Mouse (Mus musculus): ENCODE measurements around the gene Zbtb12. TPM values are rescaled to one million over a fixed set of nuclear protein-coding genes. Genes with fewer than 3 reads are reported as not detected.

Zbtb12 gene
- total and polyA plus RNA-seq, 3 experiments = 7.6 to 24.3 TPM; not detected in 1

- H3K4me3 ChIP-seq (ENCODE audit: control insufficient read depth in 1 of 2, insufficient read depth in 1 of 2, low read depth in 2 of 2, low read length in 2 of 2) = no peak overlapping the region
- no peaks in the 10 kb centered on the region for H3K79me2 ChIP-seq (ENCODE audit: control insufficient read depth, insufficient read depth, low read length, poor library complexity)
- peaks cover 2 to 10% of the 10 kb centered on the region in 2 experiments for H3K4me1 ChIP-seq (ENCODE audit: control insufficient read depth in 1 of 2, insufficient read depth in 2 of 2, low read length in 2 of 2)
- no peaks in the 10 kb centered on the region for H3K27me3 ChIP-seq (ENCODE audit: control insufficient read depth in 1 of 2, insufficient read depth in 2 of 2, low read length in 2 of 2)
- H3K9me3 ChIP-seq (replicated peaks; ENCODE audit: insufficient read depth, low read length) = no peaks in the 10 kb centered on the region
- H3K27ac ChIP-seq (ENCODE audit: control insufficient read depth, low read depth, low read length) = no peak overlapping the region
- DNase-seq (ENCODE audit: low read depth, low spot score) = no peak
- TF ChIP-seq JUND (IDR thresholded peaks at IDR 0.05; ENCODE audit: low read depth, low read length) (no peak), MYB (IDR thresholded peaks at IDR 0.05; ENCODE audit: low read depth, low read length) (no peak), MAX (IDR thresholded peaks at IDR 0.05; ENCODE audit: low read length) (no peak), ZKSCAN1 (IDR thresholded peaks at IDR 0.05; ENCODE audit: low read depth, low read length) (no peak), CHD2 (IDR thresholded peaks at IDR 0.05; ENCODE audit: low read length) (no peak), USF2 (IDR thresholded peaks at IDR 0.05; ENCODE audit: borderline replicate concordance in 1 of 2, insufficient read depth in 1 of 2, low read depth in 1 of 2, low read length in 2 of 2) (no peak), UBTF (IDR thresholded peaks at IDR 0.05; ENCODE audit: borderline replicate concordance, insufficient read depth, low read depth, low read length) (no peak), TCF12 (IDR thresholded peaks at IDR 0.05; ENCODE audit: low read depth, low read length) (no peak), ETS1 (IDR thresholded peaks at IDR 0.05; ENCODE audit: low read depth, low read length) (no peak), NRF1 (IDR thresholded peaks at IDR 0.05; ENCODE audit: insufficient read depth, low read depth, low read length, poor library complexity, severe bottlenecking) (no peak), CHD1 (IDR thresholded peaks at IDR 0.05; ENCODE audit: low read depth, low read length) (no peak), RCOR1 (IDR thresholded peaks at IDR 0.05; ENCODE audit: low read depth, low read length) (no peak)
- no peak overlapping the region for H3K9ac ChIP-seq (ENCODE audit: control insufficient read depth, low read depth, low read length, poor library complexity, severe bottlenecking)
- H3K36me3 ChIP-seq (ENCODE audit: control insufficient read depth in 1 of 2, insufficient read depth in 2 of 2, low read length in 2 of 2) = peaks cover 0 to 13% of the 10 kb centered on the region in 2 experiments; a peak in 2 of 4 replicates
Measured at GRCm38 (mm10) chr17:34943128-34943815, 64.0 kb downstream of the Zbtb12 start.

- DNase-seq (ENCODE audit: low read depth, low spot score) = no peak
- no peak for TF ChIP-seq POLR2AphosphoS2 (IDR thresholded peaks at IDR 0.05; ENCODE audit: low read length)
- TF ChIP-seq SMC3 (IDR thresholded peaks at IDR 0.05; ENCODE audit: low read depth, low read length) = no peak
- TF ChIP-seq MAX (IDR thresholded peaks at IDR 0.05; ENCODE audit: low read length) = no peak
- TF ChIP-seq CTCF (IDR thresholded peaks at IDR 0.05 in 2 of 3, conservative IDR thresholded peaks at IDR 0.05 in 1 of 3; ENCODE audit: control insufficient read depth in 1 of 3, insufficient read depth in 1 of 3, low read depth in 2 of 3, low read length in 3 of 3, poor library complexity in 1 of 3, severe bottlenecking in 1 of 3) = no peak
- TF ChIP-seq RAD21 (IDR thresholded peaks at IDR 0.05; ENCODE audit: low read depth, low read length) = no peak
- TF ChIP-seq E2F4 (IDR thresholded peaks at IDR 0.05; ENCODE audit: borderline replicate concordance, low read depth, low read length) = no peak
- Histone ChIP-seq H3K9me3 (replicated peaks; ENCODE audit: insufficient read depth, low read length) (no peaks in the 10 kb centered on the region), H3K4me1 (ENCODE audit: control insufficient read depth in 1 of 2, insufficient read depth in 2 of 2, low read length in 2 of 2) (peaks cover 2 to 10% of the 10 kb centered on the region in 2 experiments), H3K9ac (ENCODE audit: control insufficient read depth, low read depth, low read length, poor library complexity, severe bottlenecking) (no peak overlapping the region), H3K27ac (ENCODE audit: control insufficient read depth, low read depth, low read length) (no peak overlapping the region), H3K27me3 (ENCODE audit: control insufficient read depth in 1 of 2, insufficient read depth in 2 of 2, low read length in 2 of 2) (no peaks in the 10 kb centered on the region), H3K79me2 (ENCODE audit: control insufficient read depth, insufficient read depth, low read length, poor library complexity) (no peaks in the 10 kb centered on the region), H3K36me3 (ENCODE audit: control insufficient read depth in 1 of 2, insufficient read depth in 2 of 2, low read length in 2 of 2) (peaks cover 0 to 13% of the 10 kb centered on the region in 2 experiments; a peak in 2 of 4 replicates), H3K4me3 (ENCODE audit: control insufficient read depth in 1 of 2, insufficient read depth in 1 of 2, low read depth in 2 of 2, low read length in 2 of 2) (no peak overlapping the region)
Measured at GRCm38 (mm10) chr17:34944362-34944761, 65.1 kb downstream of the Zbtb12 start.

Other genes with a start within 250 kb of the Zbtb12 start
Only the 30 nearest of the 38 such genes appear.
- 0.16 and 0.27 TPM in 2 replicates for gene Tnxb, start 208.9 kb upstream of the Zbtb12 start, total RNA-seq (2012; rRNA removed)
- gene Tnxb, start 208.9 kb upstream of the Zbtb12 start, polyA plus RNA-seq (2012; ENCODE audit: insufficient read depth in 1 of 2, insufficient read length in 2 of 2, low read depth in 1 of 2, low replicate concordance in 2 of 2, missing spikeins in 1 of 2) = under 1 TPM in 1 of 2 experiments, not detected in 1; 0.28 TPM
- 0.08 TPM in 1 of 2 replicates, not detected in the other for gene C4b, start 135.6 kb upstream of the Zbtb12 start, total RNA-seq (2012; rRNA removed)
- under 1 TPM in 1 of 2 experiments, not detected in 1; 0.24 TPM for gene C4b, start 135.6 kb upstream of the Zbtb12 start, polyA plus RNA-seq (2012; ENCODE audit: insufficient read depth in 1 of 2, insufficient read length in 2 of 2, low read depth in 1 of 2, low replicate concordance in 2 of 2, missing spikeins in 1 of 2)
- not detected in 2 replicates for gene Cyp21a1, start 74.9 kb upstream of the Zbtb12 start, total RNA-seq (2012; rRNA removed)
- not detected for gene Cyp21a1, start 74.9 kb upstream of the Zbtb12 start, polyA plus RNA-seq (2012; ENCODE audit: insufficient read depth in 1 of 2, insufficient read length in 2 of 2, low read depth in 1 of 2, low replicate concordance in 2 of 2, missing spikeins in 1 of 2)
- 33.6 and 43.3 TPM in 2 replicates for gene Stk19, start 42.5 kb upstream of the Zbtb12 start, total RNA-seq (2012; rRNA removed)
- 10 to 100 TPM in 1 of 2 experiments, not detected in 1; 56.5 TPM for gene Stk19, start 42.5 kb upstream of the Zbtb12 start, polyA plus RNA-seq (2012; ENCODE audit: insufficient read depth in 1 of 2, insufficient read length in 2 of 2, low read depth in 1 of 2, low replicate concordance in 2 of 2, missing spikeins in 1 of 2)
- gene Dxo, start 42.5 kb upstream of the Zbtb12 start, total RNA-seq (2012; rRNA removed) = 15.2 and 18.0 TPM in 2 replicates
- 10 to 100 TPM in 1 of 2 experiments, not detected in 1; 39.7 TPM for gene Dxo, start 42.5 kb upstream of the Zbtb12 start, polyA plus RNA-seq (2012; ENCODE audit: insufficient read depth in 1 of 2, insufficient read length in 2 of 2, low read depth in 1 of 2, low replicate concordance in 2 of 2, missing spikeins in 1 of 2)
- 29.6 and 34.9 TPM in 2 replicates for gene Skiv2l, start 29.3 kb upstream of the Zbtb12 start, total RNA-seq (2012; rRNA removed)
- 10 to 100 TPM in 1 of 2 experiments, not detected in 1; 47.0 TPM for gene Skiv2l, start 29.3 kb upstream of the Zbtb12 start, polyA plus RNA-seq (2012; ENCODE audit: insufficient read depth in 1 of 2, insufficient read length in 2 of 2, low read depth in 1 of 2, low replicate concordance in 2 of 2, missing spikeins in 1 of 2)
- gene Nelfe, start 29.1 kb upstream of the Zbtb12 start, total RNA-seq (2012; rRNA removed) = 58.8 and 67.6 TPM in 2 replicates
- gene Nelfe, start 29.1 kb upstream of the Zbtb12 start, polyA plus RNA-seq (2012; ENCODE audit: insufficient read depth in 1 of 2, insufficient read length in 2 of 2, low read depth in 1 of 2, low replicate concordance in 2 of 2, missing spikeins in 1 of 2) = 100 to 1,000 TPM in 1 of 2 experiments, not detected in 1; 192 TPM
- gene Cfb, start 17.0 kb upstream of the Zbtb12 start, total RNA-seq (2012; rRNA removed) = 0.19 and 0.20 TPM in 2 replicates
- 1 to 10 TPM in 1 of 2 experiments, not detected in 1; 3.1 TPM for gene Cfb, start 17.0 kb upstream of the Zbtb12 start, polyA plus RNA-seq (2012; ENCODE audit: insufficient read depth in 1 of 2, insufficient read length in 2 of 2, low read depth in 1 of 2, low replicate concordance in 2 of 2, missing spikeins in 1 of 2)
- gene Gm20547, start 2.6 kb downstream of the Zbtb12 start, total RNA-seq (2012; rRNA removed) = not detected in 2 replicates
- gene Gm20547, start 2.6 kb downstream of the Zbtb12 start, polyA plus RNA-seq (2012; ENCODE audit: insufficient read depth in 1 of 2, insufficient read length in 2 of 2, low read depth in 1 of 2, low replicate concordance in 2 of 2, missing spikeins in 1 of 2) = under 1 TPM in 1 of 2 experiments, not detected in 1; 0.03 TPM
- 1.6 and 2.2 TPM in 2 replicates for gene C2, start 18.8 kb downstream of the Zbtb12 start, total RNA-seq (2012; rRNA removed)
- gene C2, start 18.8 kb downstream of the Zbtb12 start, polyA plus RNA-seq (2012; ENCODE audit: insufficient read depth in 1 of 2, insufficient read length in 2 of 2, low read depth in 1 of 2, low replicate concordance in 2 of 2, missing spikeins in 1 of 2) = 1 to 10 TPM in 1 of 2 experiments, not detected in 1; 9.4 TPM
- 66.6 and 67.4 TPM in 2 replicates for gene Ehmt2, start 19.0 kb downstream of the Zbtb12 start, total RNA-seq (2012; rRNA removed)
- 100 to 1,000 TPM in 1 of 2 experiments, not detected in 1; 113 TPM for gene Ehmt2, start 19.0 kb downstream of the Zbtb12 start, polyA plus RNA-seq (2012; ENCODE audit: insufficient read depth in 1 of 2, insufficient read length in 2 of 2, low read depth in 1 of 2, low replicate concordance in 2 of 2, missing spikeins in 1 of 2)
- gene Slc44a4, start 35.0 kb downstream of the Zbtb12 start, total RNA-seq (2012; rRNA removed) = 0.12 TPM in 1 of 2 replicates, not detected in the other
- gene Slc44a4, start 35.0 kb downstream of the Zbtb12 start, polyA plus RNA-seq (2012; ENCODE audit: insufficient read depth in 1 of 2, insufficient read length in 2 of 2, low read depth in 1 of 2, low replicate concordance in 2 of 2, missing spikeins in 1 of 2) = under 1 TPM in 1 of 2 experiments, not detected in 1; 0.06 TPM
- gene Neu1, start 51.8 kb downstream of the Zbtb12 start, total RNA-seq (2012; rRNA removed) = 6.5 and 7.0 TPM in 2 replicates
- gene Neu1, start 51.8 kb downstream of the Zbtb12 start, polyA plus RNA-seq (2012; ENCODE audit: insufficient read depth in 1 of 2, insufficient read length in 2 of 2, low read depth in 1 of 2, low replicate concordance in 2 of 2, missing spikeins in 1 of 2) = 1 to 10 TPM in 1 of 2 experiments, not detected in 1; 7.9 TPM
- gene Hspa1b, start 79.8 kb downstream of the Zbtb12 start, total RNA-seq (2012; rRNA removed) = 0.04 TPM in 1 of 2 replicates, not detected in the other
- gene Hspa1b, start 79.8 kb downstream of the Zbtb12 start, polyA plus RNA-seq (2012; ENCODE audit: insufficient read depth in 1 of 2, insufficient read length in 2 of 2, low read depth in 1 of 2, low replicate concordance in 2 of 2, missing spikeins in 1 of 2) = not detected
- gene Gm20481, start 90.4 kb downstream of the Zbtb12 start, total RNA-seq (2012; rRNA removed) = not detected in 2 replicates
- gene Gm20481, start 90.4 kb downstream of the Zbtb12 start, polyA plus RNA-seq (2012; ENCODE audit: insufficient read depth in 1 of 2, insufficient read length in 2 of 2, low read depth in 1 of 2, low replicate concordance in 2 of 2, missing spikeins in 1 of 2) = not detected
- gene Hspa1a, start 92.7 kb downstream of the Zbtb12 start, total RNA-seq (2012; rRNA removed) = 0.07 TPM in 1 of 2 replicates, not detected in the other
- gene Hspa1a, start 92.7 kb downstream of the Zbtb12 start, polyA plus RNA-seq (2012; ENCODE audit: insufficient read depth in 1 of 2, insufficient read length in 2 of 2, low read depth in 1 of 2, low replicate concordance in 2 of 2, missing spikeins in 1 of 2) = not detected
- 0.07 and 0.15 TPM in 2 replicates for gene Hspa1l, start 93.2 kb downstream of the Zbtb12 start, total RNA-seq (2012; rRNA removed)
- gene Hspa1l, start 93.2 kb downstream of the Zbtb12 start, polyA plus RNA-seq (2012; ENCODE audit: insufficient read depth in 1 of 2, insufficient read length in 2 of 2, low read depth in 1 of 2, low replicate concordance in 2 of 2, missing spikeins in 1 of 2) = 1 to 10 TPM in 1 of 2 experiments, not detected in 1; 1.6 TPM
- 50.6 and 57.9 TPM in 2 replicates for gene Lsm2, start 102.4 kb downstream of the Zbtb12 start, total RNA-seq (2012; rRNA removed)
- gene Lsm2, start 102.4 kb downstream of the Zbtb12 start, polyA plus RNA-seq (2012; ENCODE audit: insufficient read depth in 1 of 2, insufficient read length in 2 of 2, low read depth in 1 of 2, low replicate concordance in 2 of 2, missing spikeins in 1 of 2) = 100 to 1,000 TPM in 1 of 2 experiments, not detected in 1; 180 TPM
- 149 and 158 TPM in 2 replicates for gene Vars, start 121.5 kb downstream of the Zbtb12 start, total RNA-seq (2012; rRNA removed)
- gene Vars, start 121.5 kb downstream of the Zbtb12 start, polyA plus RNA-seq (2012; ENCODE audit: insufficient read depth in 1 of 2, insufficient read length in 2 of 2, low read depth in 1 of 2, low replicate concordance in 2 of 2, missing spikeins in 1 of 2) = 100 to 1,000 TPM in 1 of 2 experiments, not detected in 1; 251 TPM
- 9.7 and 10.4 TPM in 2 replicates for gene Vwa7, start 137.1 kb downstream of the Zbtb12 start, total RNA-seq (2012; rRNA removed)
- 1 to 10 TPM in 1 of 2 experiments, not detected in 1; 9.8 TPM for gene Vwa7, start 137.1 kb downstream of the Zbtb12 start, polyA plus RNA-seq (2012; ENCODE audit: insufficient read depth in 1 of 2, insufficient read length in 2 of 2, low read depth in 1 of 2, low replicate concordance in 2 of 2, missing spikeins in 1 of 2)
- 161 and 164 TPM in 2 replicates for gene Sapcd1, start 148.5 kb downstream of the Zbtb12 start, total RNA-seq (2012; rRNA removed)
- gene Sapcd1, start 148.5 kb downstream of the Zbtb12 start, polyA plus RNA-seq (2012; ENCODE audit: insufficient read depth in 1 of 2, insufficient read length in 2 of 2, low read depth in 1 of 2, low replicate concordance in 2 of 2, missing spikeins in 1 of 2) = 100 to 1,000 TPM in 1 of 2 experiments, not detected in 1; 124 TPM
- 17.9 and 26.3 TPM in 2 replicates for gene Msh5, start 167.3 kb downstream of the Zbtb12 start, total RNA-seq (2012; rRNA removed)
- gene Msh5, start 167.3 kb downstream of the Zbtb12 start, polyA plus RNA-seq (2012; ENCODE audit: insufficient read depth in 1 of 2, insufficient read length in 2 of 2, low read depth in 1 of 2, low replicate concordance in 2 of 2, missing spikeins in 1 of 2) = 10 to 100 TPM in 1 of 2 experiments, not detected in 1; 29.0 TPM
- gene Clic1, start 170.5 kb downstream of the Zbtb12 start, total RNA-seq (2012; rRNA removed) = 285 and 333 TPM in 2 replicates
- gene Clic1, start 170.5 kb downstream of the Zbtb12 start, polyA plus RNA-seq (2012; ENCODE audit: insufficient read depth in 1 of 2, insufficient read length in 2 of 2, low read depth in 1 of 2, low replicate concordance in 2 of 2, missing spikeins in 1 of 2) = 100 to 1,000 TPM; 309 to 335 TPM
- 9.9 and 11.1 TPM in 2 replicates for gene Ddah2, start 179.6 kb downstream of the Zbtb12 start, total RNA-seq (2012; rRNA removed)
- 1 to 10 TPM in 1 of 2 experiments, not detected in 1; 8.6 TPM for gene Ddah2, start 179.6 kb downstream of the Zbtb12 start, polyA plus RNA-seq (2012; ENCODE audit: insufficient read depth in 1 of 2, insufficient read length in 2 of 2, low read depth in 1 of 2, low replicate concordance in 2 of 2, missing spikeins in 1 of 2)
- not detected in 2 replicates for gene Ly6g6c, start 185.9 kb downstream of the Zbtb12 start, total RNA-seq (2012; rRNA removed)
- under 1 TPM in 1 of 2 experiments, not detected in 1; 0.24 TPM for gene Ly6g6c, start 185.9 kb downstream of the Zbtb12 start, polyA plus RNA-seq (2012; ENCODE audit: insufficient read depth in 1 of 2, insufficient read length in 2 of 2, low read depth in 1 of 2, low replicate concordance in 2 of 2, missing spikeins in 1 of 2)
- gene Mpig6b, start 186.7 kb downstream of the Zbtb12 start, total RNA-seq (2012; rRNA removed) = not detected in 2 replicates
- gene Mpig6b, start 186.7 kb downstream of the Zbtb12 start, polyA plus RNA-seq (2012; ENCODE audit: insufficient read depth in 1 of 2, insufficient read length in 2 of 2, low read depth in 1 of 2, low replicate concordance in 2 of 2, missing spikeins in 1 of 2) = not detected
- 0.23 TPM in 1 of 2 replicates, not detected in the other for gene Ly6g6e, start 197.4 kb downstream of the Zbtb12 start, total RNA-seq (2012; rRNA removed)
- gene Ly6g6e, start 197.4 kb downstream of the Zbtb12 start, polyA plus RNA-seq (2012; ENCODE audit: insufficient read depth in 1 of 2, insufficient read length in 2 of 2, low read depth in 1 of 2, low replicate concordance in 2 of 2, missing spikeins in 1 of 2) = not detected
- gene Ly6g6d, start 198.6 kb downstream of the Zbtb12 start, total RNA-seq (2012; rRNA removed) = 2.1 and 5.5 TPM in 2 replicates
- gene Ly6g6d, start 198.6 kb downstream of the Zbtb12 start, polyA plus RNA-seq (2012; ENCODE audit: insufficient read depth in 1 of 2, insufficient read length in 2 of 2, low read depth in 1 of 2, low replicate concordance in 2 of 2, missing spikeins in 1 of 2) = 1 to 10 TPM in 1 of 2 experiments, not detected in 1; 4.4 TPM
- 1.4 and 3.0 TPM in 2 replicates for gene Ly6g6f, start 206.1 kb downstream of the Zbtb12 start, total RNA-seq (2012; rRNA removed)
- gene Ly6g6f, start 206.1 kb downstream of the Zbtb12 start, polyA plus RNA-seq (2012; ENCODE audit: insufficient read depth in 1 of 2, insufficient read length in 2 of 2, low read depth in 1 of 2, low replicate concordance in 2 of 2, missing spikeins in 1 of 2) = under 1 TPM in 1 of 2 experiments, not detected in 1; 0.88 TPM
- gene Abhd16a, start 209.8 kb downstream of the Zbtb12 start, total RNA-seq (2012; rRNA removed) = 86.9 and 126 TPM in 2 replicates
- gene Abhd16a, start 209.8 kb downstream of the Zbtb12 start, polyA plus RNA-seq (2012; ENCODE audit: insufficient read depth in 1 of 2, insufficient read length in 2 of 2, low read depth in 1 of 2, low replicate concordance in 2 of 2, missing spikeins in 1 of 2) = 10 to 100 TPM in 1 of 2 experiments, not detected in 1; 96.1 TPM